26 mouse cellular contexts compared by ENCODE assay signal in genomic region chr10:12406338-12407110, GRCm38 (mm10).
"Had no signal": no experiment of that assay in that cellular context is flagged by ENCODE, and none has a peak within 500 bp of the region (broad histone marks: within the 10 kb centered on the region; RNA-seq: fewer than 3 reads in every experiment).

No protein-coding gene starts in this region.

- H3K36me3 ChIP-seq: liver, embryonic 13.5 days; liver, embryonic 15.5 days had no signal

- H3K27ac ChIP-seq: heart, adult 2 months; heart, embryonic 13.5 days; heart, embryonic 15.5 days; hindbrain, embryonic 13.5 days; hindbrain, embryonic 15.5 days; hindbrain, postnatal 0 days; left cerebral cortex, adult 2 months; limb, embryonic 10.5 days; limb, embryonic 12.5 days; liver, embryonic 13.5 days; liver, embryonic 15.5 days had no signal

- ATAC-seq: hindbrain, postnatal 0 days; intestine, embryonic 16.5 days; liver, postnatal 0 days had no signal

- H3K4me2 ChIP-seq: heart, embryonic 11.5 days; heart, embryonic 13.5 days; heart, embryonic 15.5 days; hindbrain, embryonic 13.5 days; hindbrain, embryonic 15.5 days; limb, embryonic 12.5 days; liver, embryonic 11.5 days; liver, embryonic 13.5 days; liver, embryonic 15.5 days had no signal

- H3K9ac ChIP-seq: heart, embryonic 13.5 days; heart, embryonic 15.5 days; hindbrain, embryonic 13.5 days; hindbrain, embryonic 15.5 days; limb, embryonic 12.5 days; liver, embryonic 13.5 days; liver, embryonic 15.5 days; liver, postnatal 0 days had no signal

- H3K4me3 ChIP-seq: heart, adult 2 months; heart, embryonic 13.5 days; heart, embryonic 15.5 days; hindbrain, embryonic 13.5 days; hindbrain, embryonic 15.5 days; left cerebral cortex, adult 2 months; limb, embryonic 10.5 days; limb, embryonic 12.5 days; liver, embryonic 13.5 days; liver, embryonic 15.5 days had no signal

- H3K9me3 ChIP-seq: heart, embryonic 13.5 days; heart, embryonic 15.5 days; hindbrain, embryonic 13.5 days; hindbrain, embryonic 15.5 days; limb, embryonic 10.5 days; limb, embryonic 12.5 days; liver, embryonic 13.5 days; liver, embryonic 15.5 days had no signal

- H3K27me3 ChIP-seq: heart, embryonic 13.5 days; heart, embryonic 15.5 days; hindbrain, embryonic 13.5 days; hindbrain, embryonic 15.5 days; limb, embryonic 12.5 days; liver, embryonic 13.5 days; liver, embryonic 15.5 days had no signal

- H3K4me1 ChIP-seq: hindbrain, embryonic 13.5 days; hindbrain, embryonic 15.5 days; limb, embryonic 10.5 days; liver, embryonic 13.5 days; liver, embryonic 15.5 days had no signal

- DNase-seq: gastrocnemius, postnatal 14 days; gastrocnemius, postnatal 36 days; heart, adult 11 months; heart, adult 2 months; heart, postnatal 14 days; heart, postnatal 36 days; kidney, adult 2 months; kidney, adult 9 months; kidney, postnatal 14 days; layer of hippocampus, adult 9-11 months; layer of hippocampus, postnatal 36 days; liver; liver, embryonic 13.5 days; liver, postnatal 0 days had no signal
